Mouse (Mus musculus): ENCODE measurements around the gene Slc1a2.

- no peak for TF ChIP-seq CTCF (IDR thresholded peaks at IDR 0.05; ENCODE audit: insufficient read depth, low read length)
- TF ChIP-seq POLR2A (IDR thresholded peaks at IDR 0.05; ENCODE audit: borderline replicate concordance, extremely low read depth, low read depth, low read length): no peak
Observed at GRCm38 (mm10) chr2:102703556-102703955, 45.1 kb downstream of the Slc1a2 start.
